Mouse (Mus musculus) layer of hippocampus, adult 2 months (tissue): ENCODE results near the gene Gm45808. TPM values are rescaled to one million over a fixed set of nuclear protein-coding genes. Genes with fewer than 3 reads are reported as not detected.
A peak's percentile ranks its signal among the peaks of the same experiment; 100 is the strongest.
"Not testable (repeated sequence)": the region's sequence is repeated elsewhere in the genome, so short reads cannot be mapped to it uniquely, and the experiment has no call there.

Experiments
- DNase-seq, 2 experiments: peaks; one replicate each; pipeline ENCODE4 v3.0.0; 2022; ENCODE audit warnings: low spot score in 2 of 2
- H3K27ac ChIP-seq: fragments of 200-600 bp; 2 replicates; pipeline ENCODE4 v1.8.1; 2022
- H3K4me3 ChIP-seq: fragments of 200-600 bp; 2 replicates; pipeline ENCODE4 v1.8.1; 2022; ENCODE audit warnings: mild to moderate bottlenecking
- CTCF ChIP-seq: fragments of 200-600 bp; conservative IDR thresholded peaks from 2 replicates; pipeline ENCODE4 v1.8.1; 2022; ENCODE audit warnings: antibody characterized with exemption, mild to moderate bottlenecking, moderate library complexity
- long read RNA-seq, 2 experiments: library from polyadenylated mRNA; stranded (forward); transcript quantifications; one replicate each; pipeline ENCODE4 v2.0.0; 2021; ENCODE audit warnings: borderline mapping rate in 2 of 2
- total RNA-seq, 2 experiments: library from RNA; stranded (reverse); gene quantifications; 2 replicates each; pipeline ENCODE4 v1.2.3; 2021

Gene Gm45808
- 1 to 10 TPM; 2.1 to 3.1 TPM for total RNA-seq
- long read RNA-seq, experiment 1: 0 reads
- long read RNA-seq, experiment 2: 0 reads

DNA sequence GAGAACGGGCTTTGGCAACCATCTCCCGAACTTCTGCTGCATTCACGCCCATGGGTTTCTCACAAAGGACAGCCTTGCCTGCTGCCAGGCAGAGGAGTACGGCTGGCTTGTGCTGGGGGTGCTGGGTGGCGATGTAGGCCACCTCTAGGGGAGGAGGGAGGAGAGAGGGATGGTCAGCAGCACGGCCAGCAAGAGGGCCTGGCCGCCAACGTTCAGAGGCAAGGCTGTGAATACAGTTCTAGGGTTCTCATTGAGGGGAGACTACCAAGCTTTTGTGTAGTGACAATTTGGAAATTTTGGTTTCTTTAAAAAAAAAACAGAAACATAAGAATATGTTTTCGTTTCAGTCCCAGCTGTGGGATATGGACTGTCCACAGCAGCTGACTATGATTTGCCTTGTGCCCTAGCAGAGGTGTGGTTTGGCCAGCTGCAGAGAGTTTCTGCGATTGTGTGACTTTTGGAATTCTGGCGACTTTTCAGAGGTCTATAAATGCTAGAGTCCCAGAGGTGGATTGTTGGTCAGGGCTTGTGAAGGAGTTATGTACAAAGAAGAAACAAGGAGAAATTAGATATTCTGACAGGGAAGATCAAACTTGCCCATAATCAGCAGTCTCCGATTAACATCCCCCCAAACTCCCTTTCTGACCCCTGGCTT is at the start of gene Gm45808:
Gene Gm45808 (minus strand): TSS at position 51 of the 655 bp plus-strand sequence.
- no peak within 1 kb of the TSS for H3K4me3 ChIP-seq
- no peak within 1 kb of the TSS for H3K27ac ChIP-seq
- no peak for DNase-seq
- TF ChIP-seq CTCF: no peak

DNA sequence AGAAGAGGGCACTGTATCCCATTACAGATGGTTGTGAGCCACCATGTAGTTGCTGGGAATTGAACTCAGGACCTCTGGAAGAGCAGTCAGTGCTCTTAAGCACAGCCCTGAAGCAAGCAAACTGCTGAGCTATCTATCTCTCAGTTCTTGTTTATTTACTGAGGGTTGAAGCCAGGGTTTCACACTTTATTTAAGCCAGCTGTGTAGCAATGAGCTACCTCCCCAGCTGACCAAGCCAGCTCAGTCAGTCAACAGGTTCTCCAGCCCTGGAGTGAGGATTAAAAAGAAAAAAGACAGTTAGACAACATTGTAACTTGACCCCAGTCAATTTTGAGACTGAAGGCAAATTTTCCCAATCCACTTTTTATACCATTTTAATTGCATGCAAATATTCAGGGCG is 49.1 kb upstream of the Gm45808 start:
- no peak overlapping the region for H3K4me3 ChIP-seq
- TF ChIP-seq CTCF: peak; percentile 27
- H3K27ac ChIP-seq: no peak overlapping the region
- no peak for DNase-seq

DNA sequence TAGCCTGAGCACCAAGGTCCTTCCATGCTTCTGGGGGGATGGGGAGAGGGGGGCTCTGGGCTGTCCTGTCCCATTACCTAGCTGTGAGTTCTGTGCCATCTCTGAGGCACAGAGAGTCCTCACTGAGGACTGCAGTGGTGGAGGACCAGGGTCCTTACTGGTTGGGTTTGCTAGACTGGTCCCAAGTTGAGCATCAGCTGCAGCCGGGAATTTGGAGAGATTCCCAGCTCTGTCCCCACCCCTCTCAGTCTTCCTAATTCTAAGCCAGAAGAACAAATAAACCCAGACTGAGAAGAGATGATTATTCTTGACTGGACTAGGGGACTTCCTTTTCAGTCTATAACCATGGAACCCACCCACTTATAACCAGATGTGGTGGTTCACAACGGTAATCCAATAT is 44.0 kb upstream of the Gm45808 start:
- H3K4me3 ChIP-seq: no peak overlapping the region
- H3K27ac ChIP-seq: no peak overlapping the region
- DNase-seq: no peak
- no peak for TF ChIP-seq CTCF

DNA sequence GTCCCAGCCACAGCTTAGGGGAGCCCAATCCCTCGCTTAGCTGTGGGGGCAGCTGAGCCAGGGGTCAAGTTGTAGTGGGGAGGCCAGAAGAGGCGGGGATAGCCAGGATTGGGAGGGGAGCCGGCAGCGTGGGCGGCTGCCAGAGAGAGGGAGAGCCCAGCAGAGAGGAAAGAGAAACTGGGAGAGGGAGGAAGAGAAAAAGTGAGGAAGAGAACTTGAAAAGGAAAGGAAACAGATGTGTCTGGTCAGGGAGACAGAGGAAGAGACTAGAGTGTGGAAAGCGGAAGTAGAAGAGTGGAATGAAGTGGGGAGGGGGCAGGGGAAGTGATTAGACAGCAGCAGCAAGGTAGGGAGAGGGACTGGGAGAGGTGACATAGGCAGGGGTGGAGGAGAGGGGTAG is 42.9 kb upstream of the Gm45808 start:
- no peak for DNase-seq
- TF ChIP-seq CTCF: no peak
- no peak overlapping the region for H3K4me3 ChIP-seq
- H3K27ac ChIP-seq: no peak overlapping the region

DNA sequence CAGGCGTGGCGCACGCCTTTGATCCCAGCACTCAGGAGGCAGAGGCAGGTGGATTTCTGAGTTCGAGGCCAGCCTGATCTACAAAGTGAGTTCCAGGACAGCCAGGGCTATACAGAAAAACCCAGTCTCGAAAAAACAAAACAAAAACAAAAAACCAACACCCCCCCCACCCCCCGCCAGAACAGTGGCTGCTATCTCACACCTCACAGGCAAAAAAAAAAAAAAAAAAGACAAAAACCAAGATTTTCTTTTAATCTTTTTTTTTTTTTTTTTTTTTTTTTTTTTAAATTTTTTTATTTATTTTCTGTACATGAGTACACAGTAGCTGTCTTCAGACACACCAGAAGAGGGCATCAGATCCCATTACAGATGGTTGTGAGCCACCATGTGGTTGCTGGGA is 40.6 kb upstream of the Gm45808 start:
- not testable (repeated sequence) for H3K27ac ChIP-seq, DNase-seq, H3K4me3 ChIP-seq

DNA sequence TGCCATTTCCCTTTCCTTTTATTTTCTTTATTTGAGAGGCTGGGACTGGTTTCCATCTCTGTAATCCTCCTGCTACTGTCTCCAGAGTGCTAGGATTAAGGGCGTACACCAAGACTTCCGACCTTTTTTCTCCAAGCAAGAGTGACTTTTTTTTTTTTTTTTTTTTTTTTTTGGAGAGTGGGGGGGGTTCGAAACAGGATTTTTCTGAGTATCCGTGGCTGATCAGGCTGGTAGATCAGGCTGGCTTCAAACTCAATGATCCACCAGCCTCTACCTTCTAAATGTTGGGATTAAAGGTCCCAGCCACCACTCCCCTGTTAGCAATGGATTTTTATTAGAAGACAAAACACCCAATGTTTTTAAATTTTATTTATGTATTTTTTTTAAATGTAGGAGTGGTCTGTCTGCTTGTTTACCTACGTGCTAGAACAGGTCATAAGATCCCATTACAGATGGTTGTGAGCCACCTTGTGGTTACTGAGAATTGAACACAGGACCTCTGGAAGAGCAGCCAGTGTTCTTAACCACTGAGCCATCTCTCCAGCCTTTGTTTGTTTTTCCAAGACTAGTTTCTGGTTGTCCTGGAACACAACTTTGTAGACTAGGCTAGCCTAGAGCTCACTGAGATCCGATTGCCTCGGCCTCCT is 40.0 kb upstream of the Gm45808 start:
- no peak for DNase-seq
- peak; percentile 63 for TF ChIP-seq CTCF
- Histone ChIP-seq H3K4me3 (peak overlapping the region; percentile 95), H3K27ac (peak overlapping the region; percentile 98)

DNA sequence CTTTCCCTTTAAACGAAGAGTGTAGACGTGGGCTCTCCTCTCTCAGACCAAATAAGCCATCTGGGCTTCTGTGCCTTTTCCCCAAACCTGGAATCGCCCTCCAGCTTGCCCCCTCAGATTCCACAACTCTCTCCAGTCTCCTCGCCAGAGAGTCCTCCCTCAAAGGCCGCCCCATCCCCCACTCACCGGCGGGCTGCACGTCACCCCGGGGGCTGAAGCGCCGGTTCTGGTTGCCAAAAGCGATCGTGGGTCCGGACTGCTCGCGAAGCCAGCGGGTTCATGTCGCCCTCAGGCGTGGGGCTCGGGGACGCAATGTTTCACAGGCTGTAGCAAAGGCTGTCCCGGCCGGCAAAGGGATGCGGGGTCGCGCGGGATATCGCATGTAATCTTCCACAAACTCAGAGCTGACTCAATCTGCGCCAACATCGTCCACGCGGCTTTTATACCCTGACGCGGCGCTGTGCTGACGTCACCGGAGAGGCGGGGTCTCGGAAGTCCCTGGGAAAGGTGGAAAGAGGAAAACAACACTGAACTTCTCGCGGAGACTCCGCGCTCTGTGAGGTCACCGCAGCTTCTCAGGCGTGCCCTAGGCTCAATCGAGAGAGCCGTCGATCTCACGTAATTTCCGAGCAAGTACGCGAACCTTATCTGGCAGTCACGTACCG is 39.3 kb upstream of the Gm45808 start, which contains the start of the genes Ppp1r15a and Plekha4:
Gene Ppp1r15a (minus strand): TSS at position 460 of the 665 bp plus-strand sequence.
Gene Plekha4 (plus strand): TSS at position 522 of the 665 bp plus-strand sequence.
- peak; percentile 92 to 95 for DNase-seq

DNA sequence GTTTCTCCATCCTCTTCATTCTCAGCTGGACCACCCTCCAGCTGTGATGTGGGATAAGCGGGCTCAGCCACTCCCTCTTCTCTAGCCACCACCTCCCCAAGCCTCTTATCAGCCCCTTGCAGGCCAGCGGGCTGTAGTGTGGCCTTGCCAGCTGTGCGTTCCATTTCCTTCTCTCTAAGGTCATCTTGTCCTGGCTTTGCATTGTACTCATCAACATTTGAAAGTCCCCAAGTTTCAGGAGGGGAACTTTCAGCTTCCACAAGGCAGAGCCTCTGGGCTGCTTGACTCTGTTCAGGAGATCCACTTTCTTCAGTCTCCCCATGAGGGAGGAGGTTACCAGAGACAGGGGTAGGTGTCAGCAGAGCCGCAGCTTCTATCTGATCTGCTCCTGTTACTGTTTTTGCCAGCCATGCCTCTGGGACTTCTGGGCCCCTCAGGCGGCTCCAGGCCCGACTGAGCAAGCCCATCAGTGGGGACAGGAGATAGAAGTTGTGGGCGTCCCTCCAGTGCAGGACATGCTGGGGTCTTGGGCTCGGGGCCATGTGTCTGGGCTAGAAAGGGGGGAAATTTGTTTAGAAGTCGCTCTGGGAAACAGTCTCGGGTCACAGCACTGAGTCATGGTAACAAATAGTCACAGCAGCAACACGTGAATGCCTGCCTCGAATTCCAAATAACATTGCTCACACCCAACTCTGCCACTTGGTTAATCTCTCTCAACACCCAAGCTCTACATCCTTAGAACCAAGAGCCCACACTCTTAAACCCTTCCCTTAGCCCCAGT is 38.4 kb upstream of the Gm45808 start:
- Histone ChIP-seq H3K27ac (peak overlapping the region; percentile 98), H3K4me3 (peak overlapping the region; percentile 95)
- no peak for TF ChIP-seq CTCF
- DNase-seq: no peak

More for the DNA sequence above, 39.3 kb upstream of the Gm45808 start, which contains the start of the genes Ppp1r15a and Plekha4:
- H3K4me3 ChIP-seq: peak within 1 kb of the TSS; percentile 95
- no peak for TF ChIP-seq CTCF
- H3K27ac ChIP-seq: peak within 1 kb of the TSS; percentile 98

DNA sequence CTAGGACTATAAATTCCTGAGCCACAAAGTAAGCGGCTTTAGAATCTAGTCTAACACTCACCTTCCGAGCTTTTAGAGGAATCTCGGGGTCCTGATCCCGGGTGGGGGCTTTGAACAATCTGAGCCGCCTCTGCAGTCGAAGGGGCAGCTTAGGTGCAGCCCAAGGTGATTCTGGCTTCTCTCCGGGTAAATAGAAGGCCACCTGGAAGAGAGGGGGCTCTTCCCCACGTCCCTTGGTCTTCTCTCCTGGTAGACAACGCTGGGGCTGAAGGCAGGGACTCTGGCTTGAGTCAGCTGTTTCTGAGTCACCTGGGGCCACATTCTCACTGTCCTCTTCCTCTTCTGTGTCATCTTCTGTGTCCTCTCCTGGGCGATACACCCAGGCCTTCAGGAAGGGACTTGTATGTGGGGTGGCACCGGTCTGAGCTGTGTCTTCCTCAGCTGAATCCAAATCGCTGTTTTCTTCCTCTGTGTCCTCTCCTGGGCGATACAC is 37.1 kb upstream of the Gm45808 start:
- peak overlapping the region; percentile 10; the same call in 1 of the 2 replicates for H3K4me3 ChIP-seq
- no peak for TF ChIP-seq CTCF
- no peak for DNase-seq
- no peak overlapping the region for H3K27ac ChIP-seq

DNA sequence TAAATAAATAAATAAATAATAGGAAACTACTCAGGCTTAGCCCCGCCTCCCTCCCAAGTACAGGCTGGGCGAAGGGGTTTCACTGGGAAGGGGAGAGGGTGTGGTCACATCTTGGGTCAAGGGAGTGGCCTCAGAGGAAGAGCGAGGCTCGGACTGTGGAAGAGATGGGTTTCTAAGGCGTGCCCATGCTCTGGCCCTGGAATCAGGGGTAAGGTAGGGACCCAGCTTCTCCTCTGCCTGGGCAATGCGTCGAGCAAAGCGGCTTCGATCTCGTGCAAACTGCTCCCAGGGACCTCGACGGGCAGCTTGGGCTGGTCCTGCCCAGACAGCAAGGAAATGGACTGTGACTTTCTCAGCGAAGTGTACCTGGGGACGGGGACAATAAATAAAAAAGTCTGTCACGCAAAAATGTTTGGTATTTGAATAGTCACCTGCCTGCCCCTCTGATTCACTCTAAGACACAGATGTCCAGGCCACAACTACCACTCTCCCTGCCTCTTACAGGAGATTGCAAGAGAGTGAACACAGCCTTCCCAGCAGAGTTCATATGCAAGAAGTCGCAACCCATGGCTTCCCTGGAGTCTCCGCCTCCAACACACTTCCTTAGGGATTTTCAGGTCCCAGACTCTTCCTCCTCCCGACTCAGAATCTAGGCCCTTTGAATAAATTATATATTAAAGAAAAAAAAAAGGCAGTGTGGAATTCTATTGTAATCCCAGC is 36.5 kb upstream of the Gm45808 start:
- Histone ChIP-seq H3K4me3 (no peak overlapping the region; the same call in 1 of the 2 replicates), H3K27ac (no peak overlapping the region)
- no peak for TF ChIP-seq CTCF
- DNase-seq: no peak

DNA sequence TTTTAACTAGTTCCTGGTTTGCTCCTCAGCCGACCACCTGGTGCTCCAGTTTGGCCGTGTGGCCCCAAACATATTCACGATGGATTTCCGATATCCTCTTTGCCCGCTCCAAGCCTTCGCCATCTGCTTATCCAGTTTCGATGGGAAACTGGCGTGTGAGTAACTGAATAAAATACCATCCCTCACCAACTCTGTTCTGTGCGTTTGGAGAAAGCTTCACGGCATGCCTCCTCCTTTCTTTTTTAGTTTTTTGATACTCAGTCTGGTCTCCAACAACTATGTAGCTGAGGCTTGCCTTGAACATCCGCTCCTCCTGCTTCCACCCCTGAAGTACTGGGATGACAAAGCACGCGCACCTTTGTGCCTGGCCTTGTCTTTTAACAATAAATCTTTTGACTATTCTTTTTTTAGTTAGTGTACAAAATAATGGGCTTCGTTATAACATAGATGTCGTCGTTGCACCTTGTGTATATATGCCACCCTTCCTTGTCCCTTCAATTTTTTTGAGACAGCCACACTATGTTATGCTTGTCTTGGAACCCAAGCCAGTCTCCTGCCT is 35.7 kb upstream of the Gm45808 start:
- no peak for DNase-seq
- H3K27ac ChIP-seq: peak overlapping the region; percentile 88
- TF ChIP-seq CTCF: no peak
- peak overlapping the region; percentile 73 for H3K4me3 ChIP-seq
